Mouse (Mus musculus): ENCODE results near the gene 1810009A15Rik.

The 1810009A15Rik gene

DNA sequence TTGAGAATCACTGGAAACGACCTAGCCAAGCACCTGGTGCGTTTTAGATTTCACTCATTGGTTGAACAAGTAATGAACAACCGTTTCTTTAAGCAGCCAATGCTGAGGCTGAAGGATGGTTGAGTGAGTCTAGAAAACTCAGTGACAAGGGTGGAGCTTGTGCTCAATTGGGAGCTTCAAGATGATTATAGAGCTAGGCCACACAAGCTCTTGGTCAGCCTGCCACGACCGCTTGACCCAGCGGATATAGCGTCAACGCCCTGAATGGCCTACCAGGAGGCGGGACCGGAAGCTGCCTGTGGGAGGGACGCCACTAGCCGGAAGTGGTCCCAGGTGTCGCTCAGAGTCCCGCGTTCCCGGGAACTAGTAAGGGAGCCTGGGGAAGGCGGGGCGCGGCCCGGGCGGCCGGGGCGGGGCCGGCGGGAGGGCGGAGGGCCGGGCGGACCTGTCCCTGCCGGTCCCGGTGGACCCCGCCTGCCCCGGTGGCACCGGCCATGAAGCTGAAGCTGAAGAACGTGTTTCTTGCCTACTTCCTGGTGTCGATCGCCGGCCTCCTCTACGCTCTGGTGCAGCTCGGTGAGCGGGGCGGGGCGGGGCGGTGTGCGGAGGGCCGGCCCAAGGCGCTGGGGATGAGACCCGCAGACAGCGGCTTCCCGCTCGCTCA, 31.6 kb downstream of the 1810009A15Rik start, which contains the start of gene B3gat3:
Gene B3gat3 (plus strand): TSS at position 302 of the 664 bp plus-strand sequence.
- peak; percentile 94 for DNase-seq (ENCODE audit: low read depth, low spot score)

DNA sequence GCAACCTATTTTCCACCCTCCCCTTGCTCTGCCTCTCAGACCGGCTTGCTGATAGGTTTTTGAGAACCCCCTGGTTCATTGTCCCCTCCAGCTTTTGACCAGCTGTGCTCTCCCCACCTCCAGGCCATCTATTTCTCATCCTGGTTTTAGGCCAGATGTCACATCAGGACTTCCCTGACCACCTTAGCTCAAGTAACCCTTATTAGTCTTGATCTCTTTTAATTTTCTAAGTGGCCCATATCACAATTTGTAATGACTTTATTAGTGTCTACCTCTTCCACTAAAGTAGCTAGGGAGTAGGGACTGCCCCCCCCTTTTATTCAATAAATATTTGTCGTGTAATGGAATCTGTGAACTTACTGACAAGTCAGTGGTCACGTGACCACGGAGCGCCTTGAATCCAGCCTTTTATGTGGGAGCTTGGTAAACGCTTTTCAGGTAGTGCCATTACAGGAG, 32.2 kb downstream of the 1810009A15Rik start:
- peak; percentile 76 for DNase-seq (ENCODE audit: low read depth, low spot score)

DNA sequence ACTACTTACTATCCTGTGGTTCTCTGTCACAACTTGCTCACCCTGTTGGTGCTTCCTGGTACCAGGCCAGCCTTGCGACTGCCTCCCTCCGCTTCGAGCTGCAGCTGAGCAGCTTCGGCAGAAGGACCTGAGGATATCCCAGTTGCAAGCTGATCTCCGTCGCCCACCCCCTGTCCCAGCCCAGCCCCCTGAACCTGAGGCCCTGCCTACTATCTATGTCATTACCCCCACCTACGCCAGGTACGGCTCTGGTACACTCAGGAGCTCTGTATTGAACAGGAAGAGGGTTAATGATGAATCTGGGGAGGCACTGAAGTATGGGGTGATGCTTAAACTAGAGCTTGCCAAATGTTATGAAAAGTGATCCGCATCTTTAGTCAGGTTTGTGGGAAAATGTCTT, 33.1 kb downstream of the 1810009A15Rik start:
- DNase-seq (ENCODE audit: low read depth, low spot score): no peak

DNA sequence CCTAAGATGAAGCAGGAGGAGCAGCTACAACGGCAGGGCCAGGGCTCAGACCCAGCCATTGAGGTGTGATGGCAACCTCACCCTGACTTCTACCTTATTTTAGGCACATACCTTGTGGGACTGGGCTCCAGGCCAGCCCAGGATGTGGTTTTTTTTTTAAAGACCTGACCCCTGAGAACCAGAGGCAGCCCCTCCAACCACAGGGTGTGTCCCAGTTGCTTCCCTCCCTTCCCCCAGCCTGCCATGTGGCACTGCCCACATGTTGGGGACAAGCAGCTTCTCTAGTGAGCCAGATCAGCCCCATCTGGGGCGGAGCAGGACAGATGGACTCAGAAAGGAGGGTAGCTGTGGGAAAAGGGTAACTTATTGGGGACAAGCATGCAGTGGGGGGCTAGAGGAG, 38.1 kb downstream of the 1810009A15Rik start:
- DNase-seq (ENCODE audit: low read depth, low spot score): no peak

DNA sequence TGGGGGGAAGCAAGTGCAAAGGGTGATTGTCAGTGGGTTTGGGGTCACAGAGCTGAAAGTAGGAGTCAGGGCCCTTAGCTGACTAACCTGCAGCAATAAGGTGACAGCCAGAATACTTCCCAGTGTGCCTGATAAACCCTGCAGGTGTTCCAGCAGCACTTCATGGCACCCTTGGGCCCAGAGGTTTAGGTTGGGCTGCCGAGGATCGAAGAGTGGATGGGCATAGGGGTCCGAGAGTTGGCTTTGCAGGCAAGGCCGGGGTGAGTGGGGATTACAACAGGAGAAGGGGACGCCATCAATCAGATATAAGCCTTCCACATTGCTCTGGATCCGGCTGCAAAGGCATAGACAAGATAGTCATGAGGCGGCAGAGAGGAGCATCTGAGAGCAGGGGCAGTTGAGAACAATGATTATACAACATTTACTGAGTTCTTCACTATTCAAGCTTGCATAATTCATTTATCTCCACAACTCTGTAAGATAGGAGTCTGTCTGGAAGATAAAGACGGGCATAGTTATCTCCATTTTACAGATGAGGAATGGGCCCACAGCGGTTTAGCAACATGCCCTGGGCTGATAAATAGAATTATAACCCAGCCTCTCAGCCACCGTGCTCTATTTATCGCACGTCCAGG, 39.4 kb downstream of the 1810009A15Rik start:
- no peak for DNase-seq (ENCODE audit: low read depth, low spot score)

DNA sequence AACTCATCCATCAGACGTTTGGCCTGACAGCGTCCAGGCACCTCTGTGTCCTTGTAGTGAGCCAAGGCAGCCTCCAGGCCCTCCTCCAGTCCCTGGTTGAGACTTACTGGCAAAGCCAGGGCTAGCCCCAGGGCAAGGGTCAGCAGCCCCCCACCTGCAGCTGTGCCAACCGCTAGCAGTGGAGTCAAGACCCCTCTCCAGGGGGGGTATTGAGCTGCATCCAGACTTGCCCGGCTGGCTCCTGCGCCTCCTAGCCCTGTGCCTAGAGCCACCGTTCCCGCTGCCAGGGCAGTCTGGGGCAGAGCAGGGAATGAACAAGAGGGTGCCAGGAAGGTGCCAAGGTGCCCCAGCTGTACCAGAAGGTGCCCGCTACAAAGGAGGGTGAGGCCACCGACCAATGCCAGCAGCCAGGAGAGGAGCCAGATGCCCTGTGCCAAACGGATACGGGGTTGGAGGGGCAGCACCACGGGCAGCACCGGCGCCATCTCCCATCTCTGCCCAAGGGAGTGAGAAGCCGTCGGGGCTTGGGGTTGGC, 40.1 kb downstream of the 1810009A15Rik start:
- no peak for DNase-seq (ENCODE audit: low read depth, low spot score)

DNA sequence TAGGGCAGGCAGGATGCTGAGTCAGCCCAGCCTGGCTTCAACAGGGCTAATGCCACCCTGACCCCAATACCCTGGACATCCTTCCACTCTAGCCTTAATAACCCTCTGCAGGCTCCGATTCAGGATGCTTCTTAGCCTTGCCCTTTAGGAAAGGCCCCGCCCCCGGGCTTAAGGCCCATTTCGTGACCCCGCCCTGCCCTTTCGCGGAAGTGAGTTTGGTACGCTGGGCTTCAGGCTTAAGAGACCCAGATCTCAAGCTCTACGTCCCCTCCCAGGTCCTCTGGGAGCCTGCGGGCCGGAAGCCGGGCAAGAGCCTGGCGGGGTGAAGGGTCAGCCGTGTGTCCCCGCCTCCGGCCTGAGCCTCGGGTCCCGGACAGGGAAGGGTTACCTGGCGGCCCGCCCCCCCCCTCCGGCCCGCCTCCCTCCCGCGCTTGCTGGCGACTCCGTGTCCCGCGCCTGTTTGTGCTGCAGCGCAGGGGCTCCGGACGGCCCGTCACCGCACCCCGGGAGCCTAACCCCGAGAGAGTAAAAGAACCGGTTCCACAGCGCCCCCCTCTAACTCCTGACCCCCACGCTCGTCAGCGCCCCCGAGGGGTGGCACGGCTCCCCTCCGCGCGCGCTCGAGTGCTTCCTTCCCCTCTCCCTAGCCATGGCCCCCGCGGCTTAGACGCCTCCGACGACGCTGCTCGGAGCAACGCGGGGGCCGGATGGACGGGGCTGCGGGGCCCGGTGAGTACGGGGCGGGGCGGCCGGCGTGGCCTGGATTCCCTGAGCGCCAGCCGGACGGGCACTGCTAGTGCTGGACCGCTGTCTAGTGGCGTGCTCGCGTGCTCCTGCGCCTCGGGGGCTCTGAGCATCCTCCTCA, 40.8 kb downstream of the 1810009A15Rik start, which contains the start of the genes Rom1 and Eml3:
Gene Rom1 (minus strand): TSS at position 133 of the 865 bp plus-strand sequence.
Gene Eml3 (plus strand): TSS at position 329 of the 865 bp plus-strand sequence.
- DNase-seq (ENCODE audit: low read depth, low spot score): peak; percentile 93

DNA sequence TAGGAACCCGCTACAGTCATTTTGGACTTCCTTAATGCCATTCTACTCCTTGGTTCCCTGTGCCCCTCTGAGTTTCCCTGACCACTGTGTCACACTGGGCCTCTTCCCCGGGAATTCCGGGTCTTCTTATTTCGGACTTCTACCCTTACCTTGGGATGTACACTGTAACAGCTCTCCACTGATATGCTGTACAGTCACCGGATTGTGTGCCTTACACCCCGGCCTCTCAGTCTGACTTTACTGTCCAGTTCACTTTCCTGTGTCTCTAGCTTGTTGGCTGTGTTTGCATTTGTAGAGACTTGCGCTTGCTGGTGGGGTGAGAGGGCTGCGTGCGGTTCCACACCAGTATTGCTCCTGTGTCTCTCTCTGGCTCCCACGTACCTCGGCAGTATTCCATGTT, 41.5 kb downstream of the 1810009A15Rik start:
- DNase-seq (ENCODE audit: low read depth, low spot score): no peak

DNA sequence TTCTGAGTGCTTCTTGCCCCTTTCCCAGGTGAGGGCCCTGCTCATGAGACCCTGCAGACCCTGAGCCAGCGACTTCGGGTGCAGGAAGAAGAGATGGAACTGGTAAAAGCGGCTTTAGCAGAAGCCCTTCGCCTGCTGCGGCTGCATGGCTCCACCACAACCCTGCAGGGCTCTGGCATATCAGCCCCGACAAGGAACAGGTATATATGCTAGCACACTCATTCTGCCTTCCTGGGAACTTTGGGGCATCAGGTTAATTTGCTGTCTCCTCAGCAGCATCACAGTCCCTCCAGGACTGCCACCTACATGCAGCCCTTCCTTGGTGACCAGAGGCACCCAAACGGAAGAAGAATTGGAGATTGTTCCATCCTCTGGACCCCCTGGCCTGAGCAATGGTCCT, 42.1 kb downstream of the 1810009A15Rik start:
- no peak for DNase-seq (ENCODE audit: low read depth, low spot score)

DNA sequence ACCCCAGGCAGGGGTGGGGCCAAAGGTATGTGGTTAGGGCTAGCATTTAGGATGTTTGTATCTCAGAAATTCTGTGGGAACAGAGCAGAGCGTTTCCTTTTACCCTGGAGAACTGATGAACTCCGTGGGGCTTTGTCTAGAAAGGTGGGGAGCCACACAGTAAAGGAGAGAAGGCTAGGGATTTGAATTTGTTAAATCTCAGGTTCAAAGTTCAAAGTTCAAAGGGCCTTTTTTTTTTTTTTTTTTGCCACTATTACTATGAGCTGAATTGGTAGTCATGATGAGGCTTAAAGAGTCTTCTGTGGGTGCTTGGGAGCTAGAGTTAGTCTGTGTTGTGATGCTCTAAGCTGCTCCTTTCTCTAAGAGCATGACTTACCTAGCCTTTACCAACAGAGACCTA, 48.1 kb downstream of the 1810009A15Rik start:
- DNase-seq (ENCODE audit: low read depth, low spot score): no peak
